Mouse (Mus musculus) C2C12 (cell line): ENCODE measurements around the gene Gm9732. TPM values are rescaled to one million over a fixed set of nuclear protein-coding genes. Genes with fewer than 3 reads are reported as not detected.
"Not testable (repeated sequence)": the region's sequence is repeated elsewhere in the genome, so short reads cannot be mapped to it uniquely, and the experiment has no call there.

Source experiments
- H3K27me3 ChIP-seq: one replicate; pipeline ENCODE4 v1.6.1; 2011; ENCODE audit not compliant: control insufficient read depth, insufficient read depth, insufficient read length
- H3K36me3 ChIP-seq: one replicate; pipeline ENCODE4 v1.6.1; 2011; ENCODE audit not compliant: control insufficient read depth, insufficient read depth
- H3K4me3 ChIP-seq: one replicate; pipeline ENCODE4 v1.5.1; 2011; ENCODE audit warnings: mild to moderate bottlenecking, control low read depth; ENCODE audit not compliant: poor library complexity, insufficient read depth, severe bottlenecking
- H3K79me2 ChIP-seq: one replicate; pipeline ENCODE4 v1.6.1; 2011; ENCODE audit not compliant: control insufficient read depth, insufficient read depth
- H3K79me3 ChIP-seq: one replicate; pipeline ENCODE4 v1.6.1; 2011; ENCODE audit warnings: low read depth, control low read depth
- H3ac ChIP-seq: one replicate; pipeline ENCODE3; 2011; ENCODE audit warnings: low read depth; ENCODE audit not compliant: control insufficient read depth, insufficient read length
- long read RNA-seq, 2 experiments: library from polyadenylated mRNA; unstranded; transcript quantifications; one replicate each; pipeline ENCODE4 v2.0.0; 2019 to 2020
- polyA plus RNA-seq: library from polyadenylated mRNA; unstranded; fragments of >200 nt; fragmentation: generic; extraction: Trizol; gene quantifications from one replicate; pipeline ENCODE4 v1.2.1, GENCODE M21; 2012; ENCODE audit warnings: missing spikeins

Gene Gm9732
- polyA plus RNA-seq, result 11.6 TPM
- long read RNA-seq, experiment 1, partial matches to known transcripts, result 0 of 3 reads
- long read RNA-seq, experiment 1, other reads (novel, unspliced or antisense), result 0 of 3 reads
- long read RNA-seq, experiment 2, transcript Gm9732-202 (4 exons, 1,591 nt), result major isoform, 7 of 12 reads
- long read RNA-seq, experiment 2, partial matches to known transcripts, result 0 of 12 reads
- long read RNA-seq, experiment 2, other reads (novel, unspliced or antisense), result 5 of 12 reads

GRCm38 (mm10) chr14:43274986-43275511 lies at the start of gene Gm9732:
Gm9732 (plus strand) TSS chr14:43275036.
- peak within 1 kb of the TSS; percentile 26 for H3K4me3 ChIP-seq

GRCm38 (mm10) chr14:43235204-43235603 lies 39.6 kb upstream of the Gm9732 start, which contains the start of gene Gm8122:
Gm8122 (minus strand) TSS chr14:43235304.
- not testable (repeated sequence) for H3K79me2 ChIP-seq, H3K36me3 ChIP-seq, H3ac ChIP-seq, H3K79me3 ChIP-seq, H3K27me3 ChIP-seq, H3K4me3 ChIP-seq

More at GRCm38 (mm10) chr14:43274986-43275511, at the start of gene Gm9732:
- H3ac ChIP-seq, H3K36me3 ChIP-seq, H3K79me3 ChIP-seq, H3K27me3 ChIP-seq, H3K79me2 ChIP-seq: not testable (repeated sequence)

GRCm38 (mm10) chr14:43237769-43238168 lies 37.1 kb upstream of the Gm9732 start:
- H3K27me3 ChIP-seq, H3ac ChIP-seq, H3K79me2 ChIP-seq, H3K4me3 ChIP-seq, H3K79me3 ChIP-seq, H3K36me3 ChIP-seq: not testable (repeated sequence)

GRCm38 (mm10) chr14:43249611-43250170 lies 25.1 kb upstream of the Gm9732 start:
- not testable (repeated sequence) for H3K4me3 ChIP-seq, H3K36me3 ChIP-seq, H3ac ChIP-seq, H3K79me3 ChIP-seq, H3K27me3 ChIP-seq, H3K79me2 ChIP-seq

- H3K79me2 ChIP-seq, H3K79me3 ChIP-seq, H3ac ChIP-seq, H3K27me3 ChIP-seq, H3K4me3 ChIP-seq, H3K36me3 ChIP-seq: not testable (repeated sequence)
Measured at GRCm38 (mm10) chr14:43250549-43251253, 24.1 kb upstream of the Gm9732 start.

- H3ac ChIP-seq, H3K27me3 ChIP-seq, H3K4me3 ChIP-seq: not testable (repeated sequence)
Measured at GRCm38 (mm10) chr14:43256511-43256910, 18.3 kb upstream of the Gm9732 start.

GRCm38 (mm10) chr14:43258349-43258748 lies 16.5 kb upstream of the Gm9732 start, which contains the start of gene Gm8126:
Gm8126 (plus strand) TSS chr14:43258649.
- not testable (repeated sequence) for H3ac ChIP-seq, H3K4me3 ChIP-seq, H3K79me2 ChIP-seq, H3K79me3 ChIP-seq, H3K27me3 ChIP-seq, H3K36me3 ChIP-seq

More at GRCm38 (mm10) chr14:43256511-43256910, 18.3 kb upstream of the Gm9732 start:
- H3K79me3 ChIP-seq, H3K36me3 ChIP-seq, H3K79me2 ChIP-seq: not testable (repeated sequence)

- H3K4me3 ChIP-seq, H3K36me3 ChIP-seq, H3ac ChIP-seq, H3K79me3 ChIP-seq, H3K27me3 ChIP-seq, H3K79me2 ChIP-seq: not testable (repeated sequence)
Measured at GRCm38 (mm10) chr14:43263421-43263820, 11.4 kb upstream of the Gm9732 start.

GRCm38 (mm10) chr14:43268521-43269084 lies 6.2 kb upstream of the Gm9732 start:
- H3K4me3 ChIP-seq, H3ac ChIP-seq, H3K27me3 ChIP-seq, H3K36me3 ChIP-seq, H3K79me2 ChIP-seq, H3K79me3 ChIP-seq: not testable (repeated sequence)

GRCm38 (mm10) chr14:43269211-43269610 lies 5.6 kb upstream of the Gm9732 start:
- not testable (repeated sequence) for H3K36me3 ChIP-seq, H3K4me3 ChIP-seq, H3K27me3 ChIP-seq, H3ac ChIP-seq, H3K79me2 ChIP-seq, H3K79me3 ChIP-seq

- not testable (repeated sequence) for H3K36me3 ChIP-seq, H3K79me2 ChIP-seq, H3K4me3 ChIP-seq, H3ac ChIP-seq, H3K79me3 ChIP-seq, H3K27me3 ChIP-seq
Measured at GRCm38 (mm10) chr14:43273161-43273560, 1.7 kb upstream of the Gm9732 start.
